In genomic region chr10:12757943-12758701, GRCm38 (mm10) we compare ENCODE assay signal across 9 mouse cellular contexts.
A peak's percentile ranks its signal among the peaks of the same experiment; 100 is the strongest.
DNase-seq lines count a peak whose midpoint lies in the region; ATAC-seq and TF ChIP-seq lines count a peak whose summit lies in the region.
"Had no signal": no experiment of that assay in that cellular context is flagged by ENCODE, and none has a peak within 500 bp of the region (broad histone marks: within the 10 kb centered on the region; RNA-seq: fewer than 3 reads in every experiment).

No protein-coding gene starts in this region.

- no peak overlapping the region for H3K4me2 ChIP-seq in kidney, embryonic 14.5 days (replicated peaks; ENCODE audit: low read depth, low read length)
- H3K4me2 ChIP-seq in kidney, embryonic 16.5 days (replicated peaks; ENCODE audit: low read depth, low read length), result no peak overlapping the region
- H3K4me2 ChIP-seq in myocyte (ENCODE audit: low read depth), result peak overlapping the region; percentile 12
- H3K4me2 ChIP-seq: heart, embryonic 15.5 days had no signal

- 30% methylated on average over 5 of the region's 5 CpGs for WGBS in kidney, embryonic 14.5 days
- 39% methylated on average over 5 of the region's 5 CpGs for WGBS in kidney, embryonic 16.5 days

- no peak for TF ChIP-seq POLR2A in myocyte (IDR thresholded peaks at IDR 0.05; ENCODE audit: insufficient read length, low read depth)

- H3K4me3 ChIP-seq in kidney, embryonic 14.5 days (ENCODE audit: low read length), result no peak overlapping the region
- H3K4me3 ChIP-seq in kidney, embryonic 16.5 days (ENCODE audit: low read length), result no peak overlapping the region
- no peak overlapping the region for H3K4me3 ChIP-seq in myocyte
- H3K4me3 ChIP-seq: heart, embryonic 15.5 days had no signal

- DNase-seq in kidney, adult 11 months, result peak; percentile 47
- DNase-seq in NIH3T3 (ENCODE audit: low read depth), result peak; percentile 86
- DNase-seq in forelimb bud, embryonic 11.5 days (ENCODE audit: low read depth, low spot score), result peak; percentile 25
- no peak for DNase-seq in liver

- H3ac ChIP-seq in myocyte (ENCODE audit: control insufficient read depth, insufficient read length), result no peak overlapping the region

- no peaks in the 10 kb centered on the region for H3K27me3 ChIP-seq in kidney, embryonic 14.5 days (ENCODE audit: control insufficient read depth, insufficient read depth, low read length)
- no peaks in the 10 kb centered on the region for H3K27me3 ChIP-seq in kidney, embryonic 16.5 days (ENCODE audit: insufficient read depth, low read length)
- no peaks in the 10 kb centered on the region for H3K27me3 ChIP-seq in myocyte (ENCODE audit: control insufficient read depth, insufficient read depth, insufficient read length)
- H3K27me3 ChIP-seq: heart, embryonic 15.5 days had no signal

- H3K79me2 ChIP-seq in myocyte (ENCODE audit: control insufficient read depth, insufficient read depth), result peaks cover 22% of the 10 kb centered on the region

- no peak overlapping the region for H3K27ac ChIP-seq in kidney, embryonic 14.5 days (ENCODE audit: low read depth, low read length)
- H3K27ac ChIP-seq in kidney, embryonic 16.5 days (ENCODE audit: low read length), result no peak overlapping the region
- H3K27ac ChIP-seq: heart, embryonic 15.5 days had no signal

- no peak overlapping the region for H3K9ac ChIP-seq in kidney, embryonic 14.5 days (ENCODE audit: low read depth, low read length)
- no peak overlapping the region for H3K9ac ChIP-seq in kidney, embryonic 16.5 days (replicated peaks; ENCODE audit: low read length)
- H3K9ac ChIP-seq: heart, embryonic 15.5 days had no signal

- no peak; the same call in 1 of the 2 replicates for ATAC-seq in kidney, embryonic 14.5 days (ENCODE audit: low FRiP score, low TSS enrichment)
- ATAC-seq in kidney, embryonic 16.5 days (ENCODE audit: low FRiP score, low TSS enrichment), result peak; percentile 27; the same call in 1 of the 2 replicates
- no peak for ATAC-seq in erythroblast, adult 5-6 weeks (replicated peaks; ENCODE audit: low FRiP score, poor library complexity, severe bottlenecking)

- H3K36me3 ChIP-seq in kidney, embryonic 14.5 days (ENCODE audit: control insufficient read depth, insufficient read depth, low read length), result no peaks in the 10 kb centered on the region
- H3K36me3 ChIP-seq in kidney, embryonic 16.5 days (ENCODE audit: insufficient read depth, low read length), result no peaks in the 10 kb centered on the region
- H3K36me3 ChIP-seq in myocyte (ENCODE audit: control insufficient read depth, insufficient read depth), result no peaks in the 10 kb centered on the region
- H3K36me3 ChIP-seq: heart, embryonic 15.5 days had no signal

- H3K9me3 ChIP-seq in kidney, embryonic 14.5 days (ENCODE audit: control insufficient read depth, low read length), result no peaks in the 10 kb centered on the region
- no peaks in the 10 kb centered on the region for H3K9me3 ChIP-seq in kidney, embryonic 16.5 days (ENCODE audit: low read length)
- H3K9me3 ChIP-seq: heart, embryonic 15.5 days had no signal

- H3K4me1 ChIP-seq in kidney, embryonic 14.5 days (ENCODE audit: control insufficient read depth, insufficient read depth, low read length), result peaks cover 8% of the 10 kb centered on the region; the same call in 1 of the 2 replicates
- peaks cover 8% of the 10 kb centered on the region; the same call in 1 of the 2 replicates for H3K4me1 ChIP-seq in kidney, embryonic 16.5 days (ENCODE audit: insufficient read depth, low read length)

TF ChIP-seq in myocyte, 11 proteins besides CTCF, POLR2A, EP300 and RAD21:
- no peak for TF ChIP-seq MYOD1 (IDR thresholded peaks at IDR 0.05; ENCODE audit: control insufficient read depth in 1 of 3, insufficient read length in 2 of 3, low read depth in 2 of 3)
- TF ChIP-seq USF1 (IDR thresholded peaks at IDR 0.05; ENCODE audit: low read depth), result no peak
- no peak for TF ChIP-seq POLR2AphosphoS2 (IDR thresholded peaks at IDR 0.05; ENCODE audit: insufficient read length, low read depth)
- peak; percentile 84 for TF ChIP-seq CEBPB (IDR thresholded peaks at IDR 0.05; ENCODE audit: insufficient read depth, poor library complexity, severe bottlenecking)
- no peak for TF ChIP-seq E2F4 (IDR thresholded peaks at IDR 0.05; ENCODE audit: insufficient read depth)
- no peak for TF ChIP-seq MAX (IDR thresholded peaks at IDR 0.05; ENCODE audit: low read depth)
